Mouse (Mus musculus) limb, embryonic 11.5 days (tissue): Measurements from ENCODE around the gene Tspan32. TPM values are rescaled to one million over a fixed set of nuclear protein-coding genes. Genes with fewer than 3 reads are reported as not detected.

Source experiments
- ATAC-seq: fragments of 200-750 bp; cut with Nextera tagmentation; 2 replicates; pipeline ENCODE4 v1.8.0; 2017; ENCODE audit warnings: low read depth; ENCODE audit not compliant: insufficient number of reproducible peaks, low FRiP score, low TSS enrichment
- DNase-seq: peaks from one replicate; pipeline ENCODE4 v3.0.0-alpha.2; 2015; ENCODE audit warnings: low spot score
- H3K27ac ChIP-seq: fragments of 300-500 bp; sonication (generic); replicated peaks from 2 replicates; pipeline ENCODE4 v1.5.1; 2014; ENCODE audit warnings: low read depth, mild to moderate bottlenecking, low read length
- H3K27me3 ChIP-seq: fragments of 300-500 bp; sonication (generic); 2 replicates; pipeline ENCODE4 v1.6.1; 2014; ENCODE audit warnings: mild to moderate bottlenecking, low read length, mixed read lengths; ENCODE audit not compliant: control insufficient read depth, insufficient read depth
- H3K36me3 ChIP-seq: fragments of 300-500 bp; sonication (generic); 2 replicates; pipeline ENCODE4 v1.6.1; 2014; ENCODE audit warnings: mild to moderate bottlenecking, low read length, moderate library complexity, mixed read lengths; ENCODE audit not compliant: control insufficient read depth, insufficient read depth
- H3K4me1 ChIP-seq: fragments of 300-500 bp; sonication (generic); 2 replicates; pipeline ENCODE4 v1.6.1; 2014; ENCODE audit warnings: low read length, mixed read lengths; ENCODE audit not compliant: control insufficient read depth, insufficient read depth
- H3K4me2 ChIP-seq: fragments of 300-500 bp; sonication (generic); 2 replicates; pipeline ENCODE4 v1.6.1; 2014; ENCODE audit warnings: low read depth, mild to moderate bottlenecking, moderate library complexity; ENCODE audit not compliant: severe bottlenecking
- H3K4me3 ChIP-seq: fragments of 300-500 bp; sonication (generic); 2 replicates; pipeline ENCODE4 v1.5.1; 2014; ENCODE audit warnings: low read depth, low read length
- H3K9ac ChIP-seq: fragments of 300-500 bp; sonication (generic); 2 replicates; pipeline ENCODE4 v1.6.1; 2014; ENCODE audit warnings: mild to moderate bottlenecking, low read length
- H3K9me3 ChIP-seq: fragments of 300-500 bp; sonication (generic); 2 replicates; pipeline ENCODE4 v1.6.1; 2016; ENCODE audit warnings: low read length; ENCODE audit not compliant: control insufficient read depth
- WGBS: fragments of 180-500 bp; shearing (Covaris S2); extraction: QIAGEN DNeasy Blood & Tissue Kit; methylation state at CpG from one replicate; pipeline ENCODE4 v1.1.7; 2014; 5-methylcytosine and 5-hydroxymethylcytosine counted together
- polyA plus RNA-seq: library from polyadenylated mRNA; unstranded; fragments of >200 nt; fragmentation: Nextera tagmentation; extraction: Ambion mirVana; gene quantifications from 2 replicates; pipeline ENCODE4 v1.2.1, GENCODE M21; 2014

Tspan32 gene
- polyA plus RNA-seq, 1 experiment from 2014 or later, result 4.8 TPM

GRCm38 (mm10) chr7:143020764-143021163 is 15.9 kb downstream of the Tspan32 start:
- Histone ChIP-seq H3K36me3 (no peaks in the 10 kb centered on the region), H3K4me2 (no peak overlapping the region), H3K4me1 (peaks cover 3% of the 10 kb centered on the region; the same call in 1 of the 2 replicates), H3K27ac (no peak overlapping the region), H3K9ac (no peak overlapping the region), H3K27me3 (no peaks in the 10 kb centered on the region), H3K9me3 (no peaks in the 10 kb centered on the region), H3K4me3 (no peak overlapping the region)
- 81% methylated on average over 3 of the region's 3 CpGs for WGBS
- no peak for ATAC-seq
- no peak for DNase-seq

GRCm38 (mm10) chr7:143021356-143022164 is 16.7 kb downstream of the Tspan32 start:
- H3K27ac ChIP-seq, result no peak overlapping the region
- DNase-seq (no peak), ATAC-seq (no peak)
- H3K27me3 ChIP-seq, result no peaks in the 10 kb centered on the region
- 64% methylated on average over 5 of the region's 5 CpGs for WGBS
- no peaks in the 10 kb centered on the region for H3K9me3 ChIP-seq
- H3K4me3 ChIP-seq, result no peak overlapping the region
- H3K36me3 ChIP-seq, result no peaks in the 10 kb centered on the region
- no peak overlapping the region for H3K4me2 ChIP-seq
- H3K9ac ChIP-seq, result no peak overlapping the region
- no peaks in the 10 kb centered on the region; the same call in 1 of the 2 replicates for H3K4me1 ChIP-seq

DNA sequence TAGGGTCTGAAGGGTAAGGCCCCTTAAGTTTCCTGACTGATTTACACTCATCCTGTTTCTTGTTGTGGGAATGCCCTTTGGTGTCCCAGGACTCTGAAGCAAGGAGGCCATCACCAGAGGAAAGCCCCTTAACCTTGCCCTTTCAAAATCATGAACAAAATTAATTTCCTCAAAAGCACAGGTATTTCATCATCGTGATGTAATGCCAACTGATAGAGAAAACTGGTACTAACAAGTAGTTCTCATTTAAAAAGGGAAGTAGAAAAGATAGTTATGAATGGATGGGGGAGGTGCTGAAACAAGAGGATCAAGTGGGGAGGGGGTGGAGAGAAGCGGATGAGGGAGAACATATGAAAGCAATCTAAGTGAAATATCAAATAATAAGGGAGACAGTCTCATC is 18.7 kb downstream of the Tspan32 start:
- H3K9ac ChIP-seq, result no peak overlapping the region
- H3K9me3 ChIP-seq, result no peaks in the 10 kb centered on the region
- H3K4me3 ChIP-seq, result no peak overlapping the region
- H3K4me2 ChIP-seq, result no peak overlapping the region
- no peak overlapping the region for H3K27ac ChIP-seq
- 92% methylated on average over 2 of the region's 2 CpGs for WGBS
- H3K4me1 ChIP-seq, result no peaks in the 10 kb centered on the region; the same call in 1 of the 2 replicates
- no peaks in the 10 kb centered on the region for H3K36me3 ChIP-seq
- no peak for DNase-seq
- H3K27me3 ChIP-seq, result no peaks in the 10 kb centered on the region
- no peak for ATAC-seq

DNA sequence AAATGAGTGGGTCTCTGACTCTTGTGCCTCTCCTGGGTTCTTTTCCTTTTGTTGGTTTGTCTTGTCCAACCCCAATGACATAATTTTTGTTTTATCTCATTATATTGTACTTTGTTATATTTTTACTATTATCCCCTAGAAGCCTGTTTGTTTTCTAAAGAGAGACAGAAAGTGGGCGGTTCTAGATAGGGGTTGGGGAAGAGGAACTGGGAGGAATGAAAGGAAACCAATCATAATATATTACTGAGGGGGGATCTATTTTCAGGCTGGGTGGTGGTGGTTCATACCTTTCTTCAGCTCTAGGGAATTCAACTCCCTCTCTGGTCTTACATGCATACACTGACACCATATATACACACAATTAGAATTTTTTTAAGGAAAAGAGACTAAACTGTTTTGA is 19.4 kb downstream of the Tspan32 start:
- no peaks in the 10 kb centered on the region for H3K36me3 ChIP-seq
- H3K9ac ChIP-seq, result no peak overlapping the region
- H3K27me3 ChIP-seq, result no peaks in the 10 kb centered on the region
- ATAC-seq, result no peak
- no peak overlapping the region for H3K4me2 ChIP-seq
- no peaks in the 10 kb centered on the region for H3K9me3 ChIP-seq
- 91% methylated on average over 1 of the region's 1 CpGs for WGBS
- H3K27ac ChIP-seq, result no peak overlapping the region
- no peak for DNase-seq
- no peaks in the 10 kb centered on the region; the same call in 1 of the 2 replicates for H3K4me1 ChIP-seq
- no peak overlapping the region for H3K4me3 ChIP-seq

DNA sequence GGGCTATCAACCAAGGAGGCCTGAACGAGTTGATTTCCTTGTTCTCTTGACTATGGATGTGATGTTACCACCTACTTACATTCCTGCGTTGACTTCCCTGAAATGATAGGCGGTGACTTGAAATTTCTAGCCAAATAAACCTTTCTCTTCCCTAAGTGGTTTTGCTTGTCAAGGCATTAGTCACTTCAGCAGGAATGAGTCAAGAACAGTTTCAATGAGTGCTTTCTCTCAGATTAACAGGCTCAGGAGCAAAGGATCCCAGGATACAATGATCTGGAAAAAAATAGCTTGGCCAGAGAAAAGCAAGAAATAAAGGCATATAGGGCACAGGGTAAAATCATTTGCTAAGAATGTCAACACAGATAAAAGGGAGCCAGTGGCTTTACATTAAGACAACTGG is 20.6 kb downstream of the Tspan32 start:
- DNase-seq, result no peak
- Histone ChIP-seq H3K27me3 (no peaks in the 10 kb centered on the region), H3K4me3 (no peak overlapping the region), H3K4me2 (no peak overlapping the region), H3K27ac (no peak overlapping the region), H3K9me3 (no peaks in the 10 kb centered on the region), H3K4me1 (no peaks in the 10 kb centered on the region; the same call in 1 of the 2 replicates), H3K36me3 (no peaks in the 10 kb centered on the region), H3K9ac (no peak overlapping the region)
- 88% methylated on average over 3 of the region's 3 CpGs for WGBS
- ATAC-seq, result no peak

- no peak for DNase-seq
- H3K4me1 ChIP-seq, result no peaks in the 10 kb centered on the region
- H3K9ac ChIP-seq, result no peak overlapping the region
- no peaks in the 10 kb centered on the region for H3K27me3 ChIP-seq
- H3K4me2 ChIP-seq, result no peak overlapping the region
- H3K9me3 ChIP-seq, result no peaks in the 10 kb centered on the region
- ATAC-seq, result no peak
- H3K36me3 ChIP-seq, result no peaks in the 10 kb centered on the region
- H3K4me3 ChIP-seq, result no peak overlapping the region
- 93% methylated on average over 4 of the region's 4 CpGs for WGBS
- H3K27ac ChIP-seq, result no peak overlapping the region
Observed at GRCm38 (mm10) chr7:143027196-143027595, 22.4 kb downstream of the Tspan32 start.

- Histone ChIP-seq H3K36me3 (no peaks in the 10 kb centered on the region), H3K9ac (no peak overlapping the region), H3K4me2 (no peak overlapping the region), H3K27ac (no peak overlapping the region), H3K4me3 (no peak overlapping the region), H3K4me1 (no peaks in the 10 kb centered on the region), H3K27me3 (no peaks in the 10 kb centered on the region), H3K9me3 (no peaks in the 10 kb centered on the region)
- ATAC-seq (no peak), DNase-seq (no peak)
- WGBS, result 86% methylated on average over 1 of the region's 1 CpGs
Observed at GRCm38 (mm10) chr7:143031816-143032215, 27.0 kb downstream of the Tspan32 start.

DNA sequence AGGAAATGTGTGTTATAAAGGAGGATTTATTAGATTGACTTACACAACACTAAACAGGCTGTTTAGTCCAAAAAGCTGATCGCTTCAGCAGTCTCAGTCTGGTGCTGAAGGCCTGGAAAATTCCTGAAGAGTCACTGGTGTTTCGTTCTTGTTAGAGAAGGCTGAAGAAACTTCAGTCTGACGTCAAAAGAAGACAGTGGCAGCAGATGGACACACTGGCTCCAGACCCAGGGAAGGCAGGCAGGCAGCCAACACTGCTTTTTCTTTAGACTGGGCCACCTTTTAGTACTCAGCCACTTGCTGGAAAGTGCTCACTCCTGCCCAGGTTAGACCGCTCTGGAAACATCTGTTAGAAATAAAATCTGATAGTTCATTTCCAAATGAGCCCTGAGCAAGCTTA is 28.7 kb downstream of the Tspan32 start:
- Histone ChIP-seq H3K4me1 (no peaks in the 10 kb centered on the region), H3K27ac (no peak overlapping the region), H3K27me3 (no peaks in the 10 kb centered on the region), H3K4me2 (no peak overlapping the region), H3K9me3 (no peaks in the 10 kb centered on the region), H3K36me3 (no peaks in the 10 kb centered on the region), H3K4me3 (no peak overlapping the region), H3K9ac (no peak overlapping the region)
- DNase-seq, result no peak
- ATAC-seq, result no peak
- WGBS, result 88% methylated on average over 4 of the region's 4 CpGs

- Histone ChIP-seq H3K27me3 (no peaks in the 10 kb centered on the region), H3K36me3 (no peaks in the 10 kb centered on the region), H3K9me3 (no peaks in the 10 kb centered on the region), H3K4me2 (no peak overlapping the region), H3K9ac (no peak overlapping the region), H3K4me3 (no peak overlapping the region), H3K4me1 (no peaks in the 10 kb centered on the region), H3K27ac (no peak overlapping the region)
- 93% methylated on average over 2 of the region's 2 CpGs for WGBS
- ATAC-seq (no peak), DNase-seq (no peak)
Observed at GRCm38 (mm10) chr7:143034112-143034511, 29.3 kb downstream of the Tspan32 start.
